Mouse (Mus musculus) left cerebral cortex, postnatal 36 days (tissue): ENCODE results near the gene Gpsm2. TPM values are rescaled to one million over a fixed set of nuclear protein-coding genes. Genes with fewer than 3 reads are reported as not detected.

Experiments
- DNase-seq, 2 experiments: peaks; one replicate each; pipeline ENCODE4 v3.0.0; 2021 to 2022; ENCODE audit warnings: low spot score in 2 of 2, mixed read lengths in 1 of 2
- intact Hi-C: fragments of 180-260 bp; cut with DNase I; formaldehyde crosslinking; loops from one replicate; pipeline ENCODE4 v1.15.1; 2025
- total RNA-seq, 2 experiments: library from RNA; stranded (reverse); gene quantifications; 2 replicates each; pipeline ENCODE4 v1.2.3; 2021

Gpsm2 gene
- total RNA-seq, result 10 to 100 TPM; 12.7 to 15.3 TPM

- DNase-seq, result peak; percentile 94 to 96
- intact Hi-C loops, result loop anchor here (5.0 to 10.0 kb wide), 2 partner anchors 50 to 343 kb away; no protein-coding TSS in a partner anchor
Observed at GRCm38 (mm10) chr3:108722036-108722872, at the start of gene Gpsm2. Gene Gpsm2 (minus strand): TSS chr3:108722309.

GRCm38 (mm10) chr3:108770725-108771368 lies 48.7 kb upstream of the Gpsm2 start:
- intact Hi-C loops, result loop anchor here (2.0 to 5.0 kb wide), 2 partner anchors 49 to 70 kb away; partner anchors contain the start of gene Gpsm2
- peak; percentile 58 to 61 for DNase-seq

GRCm38 (mm10) chr3:108769547-108769946 lies 47.4 kb upstream of the Gpsm2 start:
- intact Hi-C loops, result no loop called here
- DNase-seq, result no peak

- no peak for DNase-seq
- intact Hi-C loops, result no loop called here
Observed at GRCm38 (mm10) chr3:108767416-108767815, 45.3 kb upstream of the Gpsm2 start.

- intact Hi-C loops, result no loop called here
- DNase-seq, result no peak
Observed at GRCm38 (mm10) chr3:108766943-108767342, 44.8 kb upstream of the Gpsm2 start.

- no peak for DNase-seq
- intact Hi-C loops, result no loop called here
Observed at GRCm38 (mm10) chr3:108765476-108765875, 43.4 kb upstream of the Gpsm2 start.

- intact Hi-C loops, result no loop called here
- no peak for DNase-seq
Observed at GRCm38 (mm10) chr3:108764976-108765375, 42.9 kb upstream of the Gpsm2 start.

- intact Hi-C loops, result no loop called here
- no peak for DNase-seq
Observed at GRCm38 (mm10) chr3:108763691-108764090, 41.6 kb upstream of the Gpsm2 start.

GRCm38 (mm10) chr3:108762597-108763111 lies 40.5 kb upstream of the Gpsm2 start:
- intact Hi-C loops, result no loop called here
- peak; percentile 39 to 55 for DNase-seq

- no peak for DNase-seq
Observed at GRCm38 (mm10) chr3:108759566-108760420, 37.7 kb upstream of the Gpsm2 start.

GRCm38 (mm10) chr3:108757570-108757969 lies 35.5 kb upstream of the Gpsm2 start:
- intact Hi-C loops, result no loop called here
- DNase-seq, result no peak

More at GRCm38 (mm10) chr3:108759566-108760420, 37.7 kb upstream of the Gpsm2 start:
- intact Hi-C loops, result no loop called here

- no peak for DNase-seq
- intact Hi-C loops, result no loop called here
Observed at GRCm38 (mm10) chr3:108756131-108756530, 34.0 kb upstream of the Gpsm2 start.

- intact Hi-C loops, result no loop called here
- no peak for DNase-seq
Observed at GRCm38 (mm10) chr3:108755542-108755941, 33.4 kb upstream of the Gpsm2 start.

GRCm38 (mm10) chr3:108754541-108754940 lies 32.4 kb upstream of the Gpsm2 start:
- intact Hi-C loops, result no loop called here
- DNase-seq, result no peak

- intact Hi-C loops, result no loop called here
- DNase-seq, result no peak
Observed at GRCm38 (mm10) chr3:108751691-108752090, 29.6 kb upstream of the Gpsm2 start.

- DNase-seq, result no peak
- intact Hi-C loops, result no loop called here
Observed at GRCm38 (mm10) chr3:108751061-108751460, 29.0 kb upstream of the Gpsm2 start.

GRCm38 (mm10) chr3:108744060-108744459 lies 22.0 kb upstream of the Gpsm2 start:
- intact Hi-C loops, result no loop called here
- DNase-seq, result no peak

- intact Hi-C loops, result no loop called here
- no peak for DNase-seq
Observed at GRCm38 (mm10) chr3:108739045-108739708, 17.1 kb upstream of the Gpsm2 start, which contains the start of gene Aknad1. Gene Aknad1 (plus strand): TSS chr3:108739658.

GRCm38 (mm10) chr3:108737761-108738160 lies 15.7 kb upstream of the Gpsm2 start:
- intact Hi-C loops, result no loop called here
- no peak for DNase-seq
